Mouse (Mus musculus) forebrain, embryonic 14.5 days (tissue): Measurements from ENCODE around the gene Sgcd. TPM values are rescaled to one million over a fixed set of nuclear protein-coding genes. Genes with fewer than 3 reads are reported as not detected.
A peak's percentile ranks its signal among the peaks of the same experiment; 100 is the strongest.

ENCODE experiments used
- ATAC-seq: fragments of 200-750 bp; cut with Nextera tagmentation; 2 replicates; pipeline ENCODE4 v1.8.0; 2017; ENCODE audit warnings: mild to moderate bottlenecking, moderate library complexity
- DNase-seq: peaks from one replicate; pipeline ENCODE4 v3.0.0-alpha.2; 2015; ENCODE audit warnings: low spot score
- H3K27ac ChIP-seq: fragments of 300-500 bp; sonication (generic); 2 replicates; pipeline ENCODE4 v1.5.1; 2014; ENCODE audit warnings: low read depth, mild to moderate bottlenecking, control low read depth, low read length, moderate library complexity
- H3K27me3 ChIP-seq: fragments of 300-500 bp; sonication (generic); replicated peaks from 2 replicates; pipeline ENCODE4 v1.6.1; 2014; ENCODE audit warnings: low read length, control low read depth, mixed read lengths; ENCODE audit not compliant: control insufficient read depth, insufficient read depth
- H3K36me3 ChIP-seq: fragments of 300-500 bp; sonication (generic); 2 replicates; pipeline ENCODE4 v1.6.1; 2014; ENCODE audit warnings: low read length, control low read depth; ENCODE audit not compliant: control insufficient read depth, insufficient read depth
- H3K4me1 ChIP-seq: fragments of 300-500 bp; sonication (generic); 2 replicates; pipeline ENCODE4 v1.6.1; 2014; ENCODE audit warnings: antibody characterized with exemption, low read length, control low read depth; ENCODE audit not compliant: control insufficient read depth, insufficient read depth
- H3K4me2 ChIP-seq: fragments of 300-500 bp; sonication (generic); 2 replicates; pipeline ENCODE4 v1.6.1; 2014; ENCODE audit warnings: mild to moderate bottlenecking, control low read depth, low read length
- H3K4me3 ChIP-seq: fragments of 300-500 bp; sonication (generic); 2 replicates; pipeline ENCODE4 v1.5.1; 2014; ENCODE audit warnings: low read depth, low read length, control low read depth
- H3K9ac ChIP-seq: fragments of 300-500 bp; sonication (generic); 2 replicates; pipeline ENCODE4 v1.6.1; 2014; ENCODE audit warnings: mild to moderate bottlenecking, low read length, control low read depth, moderate library complexity
- H3K9me3 ChIP-seq: fragments of 300-500 bp; sonication (generic); replicated peaks from 2 replicates; pipeline ENCODE4 v1.6.1; 2016; ENCODE audit warnings: low read length, control low read depth, mixed read lengths; ENCODE audit not compliant: control insufficient read depth
- WGBS: fragments of 180-500 bp; shearing (Covaris S2); extraction: QIAGEN DNeasy Blood & Tissue Kit; methylation state at CpG from one replicate; pipeline ENCODE4 v1.1.7; 2014; 5-methylcytosine and 5-hydroxymethylcytosine counted together
- polyA plus RNA-seq: library from polyadenylated mRNA; unstranded; fragments of >200 nt; fragmentation: Nextera tagmentation; extraction: Ambion mirVana; gene quantifications from 2 replicates; pipeline ENCODE4 v1.2.1, GENCODE M21; 2014

The Sgcd gene
- polyA plus RNA-seq, 1 experiment from 2014 or later, result 0.91 TPM

DNA sequence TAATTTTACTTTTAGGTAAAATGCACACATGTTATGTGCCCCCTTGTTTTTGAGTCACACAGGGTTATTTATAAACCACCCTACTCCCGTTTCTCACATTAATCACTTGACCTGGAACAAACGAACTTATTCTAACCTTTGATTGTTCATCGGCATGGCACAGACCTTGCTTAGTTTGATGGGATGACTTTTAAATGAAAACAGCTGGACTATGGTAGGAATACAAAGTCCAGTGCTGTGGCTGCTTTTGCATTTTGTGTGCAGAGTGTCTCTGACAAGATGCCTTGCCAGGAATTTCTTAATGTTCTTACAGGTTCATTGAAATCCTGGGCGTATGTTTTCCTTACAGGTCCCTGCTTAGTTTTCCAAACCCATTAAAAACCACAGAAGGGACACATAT lies 1049.5 kb downstream of the Sgcd start:
- WGBS, result 45% methylated on average over 4 of the region's 4 CpGs

DNA sequence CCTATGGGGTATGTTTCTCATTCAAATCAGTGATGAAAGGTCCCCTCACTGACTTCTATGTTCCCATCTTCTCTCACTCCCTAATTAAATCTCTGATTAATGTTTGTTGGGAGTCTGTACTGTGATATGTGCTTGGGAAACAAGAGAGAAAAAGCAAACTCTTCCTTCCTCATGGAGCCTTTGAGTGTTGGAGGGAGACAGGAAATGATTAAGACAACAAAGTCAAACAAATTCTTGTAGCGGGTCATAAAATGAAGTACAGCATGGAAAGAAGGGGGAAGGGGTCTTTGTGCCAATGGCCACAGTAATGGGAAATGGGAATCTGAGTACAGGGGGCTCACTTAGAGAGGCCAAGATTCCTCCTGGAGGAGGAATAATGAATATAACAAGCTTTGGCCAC lies 1063.8 kb downstream of the Sgcd start:
- no peaks in the 10 kb centered on the region for H3K27me3 ChIP-seq
- no peaks in the 10 kb centered on the region for H3K4me1 ChIP-seq
- DNase-seq (no peak), ATAC-seq (no peak)
- no peaks in the 10 kb centered on the region for H3K9me3 ChIP-seq
- 93% methylated on average over 1 of the region's 1 CpGs for WGBS
- no peak overlapping the region for H3K4me2 ChIP-seq
- no peak overlapping the region for H3K9ac ChIP-seq
- H3K27ac ChIP-seq, result no peak overlapping the region
- no peaks in the 10 kb centered on the region for H3K36me3 ChIP-seq
- no peak overlapping the region for H3K4me3 ChIP-seq

More for the DNA sequence above, 1049.5 kb downstream of the Sgcd start:
- Histone ChIP-seq H3K4me1 (no peaks in the 10 kb centered on the region), H3K27ac (no peak overlapping the region), H3K9me3 (no peaks in the 10 kb centered on the region), H3K4me3 (no peak overlapping the region), H3K36me3 (no peaks in the 10 kb centered on the region), H3K9ac (no peak overlapping the region), H3K4me2 (no peak overlapping the region), H3K27me3 (no peaks in the 10 kb centered on the region)
- ATAC-seq, result no peak
- no peak for DNase-seq

DNA sequence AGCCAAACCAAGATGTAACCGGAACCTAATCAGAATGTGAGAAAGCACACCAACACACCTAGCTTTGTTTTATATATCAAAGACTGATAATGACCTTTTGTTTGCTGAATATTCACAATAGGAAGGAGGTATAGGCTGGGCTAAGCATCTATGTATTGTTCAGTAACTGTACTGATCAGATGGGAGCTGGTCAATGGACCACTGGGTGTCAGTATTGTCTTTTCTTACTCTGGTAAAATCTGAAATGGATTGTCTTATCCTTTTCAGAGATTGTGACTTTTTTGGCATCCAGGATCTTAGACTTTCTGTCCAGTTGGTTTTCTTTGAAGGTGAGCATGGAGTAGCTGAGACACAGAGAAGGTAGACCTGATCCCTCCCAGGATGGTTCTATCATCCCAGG lies 1068.5 kb downstream of the Sgcd start:
- no peaks in the 10 kb centered on the region for H3K27me3 ChIP-seq
- no peak overlapping the region for H3K4me2 ChIP-seq
- ATAC-seq, result no peak
- no peaks in the 10 kb centered on the region for H3K4me1 ChIP-seq
- no peak overlapping the region for H3K27ac ChIP-seq
- no peaks in the 10 kb centered on the region for H3K9me3 ChIP-seq
- 93% methylated on average over 1 of the region's 1 CpGs for whole genome bisulfite sequencing
- no peak overlapping the region for H3K9ac ChIP-seq
- DNase-seq, result peak; percentile 58
- no peaks in the 10 kb centered on the region for H3K36me3 ChIP-seq
- no peak overlapping the region for H3K4me3 ChIP-seq

DNA sequence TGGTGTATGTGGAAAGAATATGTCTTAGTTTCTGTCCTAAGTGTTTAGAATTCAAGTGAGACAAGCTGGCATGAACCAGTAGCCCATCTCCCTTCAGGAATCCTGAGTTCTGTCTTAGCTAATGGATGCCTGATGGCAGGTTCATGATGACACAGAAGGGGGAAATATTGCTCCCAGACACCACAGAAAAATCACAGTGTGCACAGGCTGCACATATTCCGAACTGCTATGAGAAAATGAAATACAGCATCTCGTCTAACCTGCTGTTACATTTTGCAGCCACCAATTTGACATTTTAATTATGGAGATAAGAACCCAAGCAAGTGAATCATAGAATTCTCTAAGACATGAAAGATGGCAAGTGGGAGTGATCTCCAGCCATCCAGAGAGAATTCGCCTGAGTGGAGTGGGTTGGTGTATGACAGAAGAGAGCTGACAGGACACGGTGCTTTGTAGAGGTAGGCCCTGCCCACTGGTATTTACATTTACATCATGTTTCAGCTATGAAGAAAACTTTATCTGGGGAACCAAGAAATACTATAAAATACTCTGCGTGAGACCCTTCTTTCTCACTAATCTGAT lies 1076.0 kb downstream of the Sgcd start:
- Histone ChIP-seq H3K4me2 (no peak overlapping the region), H3K27ac (no peak overlapping the region), H3K27me3 (no peaks in the 10 kb centered on the region), H3K9me3 (no peaks in the 10 kb centered on the region), H3K4me1 (no peaks in the 10 kb centered on the region), H3K9ac (no peak overlapping the region), H3K36me3 (no peaks in the 10 kb centered on the region), H3K4me3 (no peak overlapping the region)
- DNase-seq (no peak), ATAC-seq (no peak)
- 95% methylated on average over 5 of the region's 5 CpGs for WGBS

DNA sequence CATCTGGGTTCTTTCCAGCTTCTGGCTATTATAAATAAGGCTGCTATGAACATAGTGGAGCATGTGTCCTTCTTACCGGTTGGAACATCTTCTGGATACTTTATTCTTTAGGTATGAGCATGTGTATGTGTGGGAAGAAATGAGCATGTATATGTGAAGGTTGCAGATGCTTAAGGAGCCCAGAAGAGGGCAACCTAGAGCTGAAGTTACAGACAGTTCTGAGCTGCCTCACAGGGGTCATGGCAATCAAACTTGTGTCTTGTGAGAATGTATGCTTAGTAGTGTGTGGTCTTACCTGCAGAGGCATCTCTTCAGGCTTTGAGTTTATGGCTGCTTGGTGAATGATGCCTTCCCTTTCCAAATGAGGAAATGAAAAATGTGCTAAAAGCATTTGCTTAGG lies 1084.5 kb downstream of the Sgcd start:
- Histone ChIP-seq H3K9ac (no peak overlapping the region), H3K4me2 (no peak overlapping the region), H3K27me3 (no peaks in the 10 kb centered on the region), H3K36me3 (no peaks in the 10 kb centered on the region), H3K4me1 (no peaks in the 10 kb centered on the region), H3K27ac (no peak overlapping the region), H3K9me3 (no peaks in the 10 kb centered on the region), H3K4me3 (no peak overlapping the region)
- ATAC-seq (no peak), DNase-seq (no peak)
- WGBS, result 86% methylated on average over 1 of the region's 1 CpGs

DNA sequence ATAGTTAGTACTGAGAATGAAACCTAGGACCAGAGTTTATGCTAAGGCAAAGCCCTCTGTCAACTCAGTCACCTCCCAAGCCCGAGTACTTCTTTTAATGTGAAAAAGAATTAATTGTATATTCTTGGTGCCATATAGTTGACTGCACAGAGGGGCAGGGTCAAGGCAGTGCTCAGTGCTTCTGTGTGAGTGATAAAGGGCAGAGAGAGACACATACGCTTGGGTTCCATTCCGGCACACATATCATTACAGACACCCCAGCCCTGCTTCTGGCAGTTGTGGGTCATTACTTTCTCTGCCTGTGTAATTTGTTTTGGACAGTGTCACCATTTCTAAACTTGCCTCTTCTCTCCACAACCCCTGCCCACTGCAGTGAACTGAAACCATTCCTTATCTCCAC lies 1099.7 kb downstream of the Sgcd start:
- no peak overlapping the region for H3K4me2 ChIP-seq
- no peaks in the 10 kb centered on the region for H3K27me3 ChIP-seq
- no peak overlapping the region for H3K9ac ChIP-seq
- DNase-seq (no peak), ATAC-seq (no peak)
- no peak overlapping the region for H3K4me3 ChIP-seq
- no peaks in the 10 kb centered on the region for H3K36me3 ChIP-seq
- no peaks in the 10 kb centered on the region for H3K9me3 ChIP-seq
- H3K27ac ChIP-seq, result no peak overlapping the region
- H3K4me1 ChIP-seq, result no peaks in the 10 kb centered on the region
- 87% methylated on average over 3 of the region's 3 CpGs for WGBS

DNA sequence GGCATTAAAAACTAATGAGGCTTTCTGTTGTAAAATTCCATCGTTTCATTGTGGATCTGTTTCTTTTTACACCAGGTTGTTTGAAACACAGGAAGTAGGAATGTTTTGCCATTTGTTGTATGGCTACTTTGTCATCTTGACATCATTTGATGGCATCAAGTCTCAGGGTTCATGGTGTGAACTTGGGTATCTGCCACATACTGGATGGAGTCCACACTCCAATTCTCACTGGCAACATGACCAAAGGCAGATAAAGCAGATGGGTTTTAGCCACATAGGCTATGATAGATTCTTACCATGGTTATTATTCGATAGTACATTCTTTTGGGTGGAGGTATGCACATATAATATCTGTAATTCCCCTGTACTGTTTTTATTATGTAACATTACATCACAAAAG lies 1106.3 kb downstream of the Sgcd start:
- 83% methylated on average over 2 of the region's 2 CpGs for WGBS
- DNase-seq, result no peak
- no peaks in the 10 kb centered on the region for H3K9me3 ChIP-seq
- no peaks in the 10 kb centered on the region for H3K36me3 ChIP-seq
- H3K4me2 ChIP-seq, result no peak overlapping the region
- H3K4me3 ChIP-seq, result no peak overlapping the region
- no peak overlapping the region for H3K9ac ChIP-seq
- H3K27me3 ChIP-seq, result no peaks in the 10 kb centered on the region
- no peaks in the 10 kb centered on the region for H3K4me1 ChIP-seq
- no peak for ATAC-seq
- H3K27ac ChIP-seq, result no peak overlapping the region

DNA sequence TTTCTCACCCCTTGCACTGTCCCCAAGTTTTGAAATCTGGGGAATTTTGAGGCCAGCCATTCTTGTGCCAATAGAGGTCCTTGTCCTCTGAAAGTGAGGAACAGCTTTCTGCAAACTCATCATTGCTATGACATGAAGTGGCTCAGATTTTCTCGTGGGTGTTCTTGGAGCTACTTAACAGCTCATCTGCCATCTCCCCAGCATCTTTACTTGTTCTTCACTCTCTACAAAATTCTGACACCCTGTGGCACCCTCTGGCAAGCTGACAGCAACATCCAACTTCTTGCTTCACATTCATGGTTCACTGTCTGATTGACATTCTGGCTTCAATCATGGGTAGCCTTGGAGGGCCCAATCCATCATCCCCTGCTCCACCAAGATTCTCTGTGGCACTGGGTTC lies 1113.0 kb downstream of the Sgcd start:
- H3K4me3 ChIP-seq, result no peak overlapping the region
- WGBS, result 82% methylated on average over 1 of the region's 1 CpGs
- no peak for ATAC-seq
- H3K9ac ChIP-seq, result no peak overlapping the region
- H3K27me3 ChIP-seq, result no peaks in the 10 kb centered on the region
- no peak overlapping the region for H3K27ac ChIP-seq
- H3K4me2 ChIP-seq, result no peak overlapping the region
- no peaks in the 10 kb centered on the region for H3K9me3 ChIP-seq
- no peaks in the 10 kb centered on the region for H3K4me1 ChIP-seq
- DNase-seq, result no peak
- no peaks in the 10 kb centered on the region for H3K36me3 ChIP-seq

DNA sequence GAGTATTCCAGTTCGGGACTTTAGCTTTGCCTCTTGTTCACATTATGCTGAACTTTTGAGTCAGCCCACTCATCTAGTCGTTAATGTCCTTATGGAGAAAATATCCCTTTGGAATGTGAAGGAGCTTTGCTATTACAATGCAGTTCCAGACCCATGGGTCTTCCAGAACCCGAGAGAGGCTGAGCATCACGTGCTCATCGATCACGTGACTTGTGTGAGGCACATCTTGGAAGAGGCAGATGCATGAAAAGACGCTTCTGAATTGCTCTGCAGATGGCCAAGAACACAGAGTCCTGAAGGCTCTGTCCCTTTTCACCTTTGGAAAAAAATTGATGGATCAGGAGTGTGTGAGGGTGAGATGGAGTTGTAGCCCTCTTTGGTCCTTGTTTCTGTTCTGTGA lies 1120.2 kb downstream of the Sgcd start:
- Histone ChIP-seq H3K4me2 (no peak overlapping the region), H3K9me3 (no peaks in the 10 kb centered on the region), H3K27me3 (no peaks in the 10 kb centered on the region), H3K36me3 (no peaks in the 10 kb centered on the region), H3K4me1 (no peaks in the 10 kb centered on the region), H3K4me3 (no peak overlapping the region), H3K9ac (no peak overlapping the region), H3K27ac (no peak overlapping the region)
- DNase-seq (no peak), ATAC-seq (no peak)
- WGBS, result 76% methylated on average over 7 of the region's 7 CpGs
